Mouse (Mus musculus) thymus, adult 2 months (tissue): ENCODE measurements around the gene Rab33a. TPM values are rescaled to one million over a fixed set of nuclear protein-coding genes. Genes with fewer than 3 reads are reported as not detected.

Source experiments
- DNase-seq: peaks from one replicate; pipeline ENCODE4 v3.0.0; 2021
- H3K27ac ChIP-seq: fragments of 200-500 bp; 2 replicates; pipeline ENCODE4 v1.5.1; 2012; ENCODE audit warnings: low read length, control low read depth; ENCODE audit not compliant: control insufficient read depth, insufficient read depth
- H3K27me3 ChIP-seq: fragments of 200-500 bp; 2 replicates; pipeline ENCODE4 v1.6.1; 2012; ENCODE audit warnings: mild to moderate bottlenecking, low read length, moderate library complexity, mixed read lengths; ENCODE audit not compliant: control insufficient read depth, insufficient read depth
- H3K36me3 ChIP-seq: fragments of 200-500 bp; 2 replicates; pipeline ENCODE4 v1.6.1; 2012; ENCODE audit warnings: mild to moderate bottlenecking, low read length, moderate library complexity; ENCODE audit not compliant: control insufficient read depth, insufficient read depth
- H3K4me1 ChIP-seq: fragments of 200-500 bp; replicated peaks from 2 replicates; pipeline ENCODE4 v1.6.1; 2012; ENCODE audit warnings: low read length; ENCODE audit not compliant: control insufficient read depth, insufficient read depth
- H3K4me3 ChIP-seq: fragments of 200-500 bp; 2 replicates; pipeline ENCODE4 v1.5.1; 2012; ENCODE audit warnings: mild to moderate bottlenecking, low read length, control low read depth, moderate library complexity; ENCODE audit not compliant: control insufficient read depth, insufficient read depth
- CTCF ChIP-seq: fragments of 200-500 bp; IDR thresholded peaks from 2 replicates; pipeline ENCODE4 v1.5.1; 2012; ENCODE audit warnings: mild to moderate bottlenecking, control low read depth, low read length, moderate library complexity, borderline replicate concordance; ENCODE audit not compliant: control insufficient read depth, poor library complexity, insufficient read depth; ENCODE audit errors: extremely low read depth
- POLR2A ChIP-seq: fragments of 200-500 bp; IDR thresholded peaks from 2 replicates; pipeline ENCODE4 v1.6.1; 2012; ENCODE audit warnings: mild to moderate bottlenecking, low read length, control low read depth, moderate library complexity; ENCODE audit not compliant: control insufficient read depth, poor library complexity, insufficient read depth; ENCODE audit errors: extremely low read depth
- WGBS: fragments of 180-500 bp; shearing (Covaris S2); methylation state at CpG from one replicate; pipeline ENCODE4 v1.1.7; 2018; 5-methylcytosine and 5-hydroxymethylcytosine counted together
- polyA plus RNA-seq: library from polyadenylated mRNA; depleted of rRNA; stranded (reverse); fragments of >200 nt; gene quantifications from 2 replicates; pipeline ENCODE4 v1.2.3, GENCODE M21; 2012; rRNA removed

Gene Rab33a
- polyA plus RNA-seq = 2.0 and 2.5 TPM in 2 replicates

DNA sequence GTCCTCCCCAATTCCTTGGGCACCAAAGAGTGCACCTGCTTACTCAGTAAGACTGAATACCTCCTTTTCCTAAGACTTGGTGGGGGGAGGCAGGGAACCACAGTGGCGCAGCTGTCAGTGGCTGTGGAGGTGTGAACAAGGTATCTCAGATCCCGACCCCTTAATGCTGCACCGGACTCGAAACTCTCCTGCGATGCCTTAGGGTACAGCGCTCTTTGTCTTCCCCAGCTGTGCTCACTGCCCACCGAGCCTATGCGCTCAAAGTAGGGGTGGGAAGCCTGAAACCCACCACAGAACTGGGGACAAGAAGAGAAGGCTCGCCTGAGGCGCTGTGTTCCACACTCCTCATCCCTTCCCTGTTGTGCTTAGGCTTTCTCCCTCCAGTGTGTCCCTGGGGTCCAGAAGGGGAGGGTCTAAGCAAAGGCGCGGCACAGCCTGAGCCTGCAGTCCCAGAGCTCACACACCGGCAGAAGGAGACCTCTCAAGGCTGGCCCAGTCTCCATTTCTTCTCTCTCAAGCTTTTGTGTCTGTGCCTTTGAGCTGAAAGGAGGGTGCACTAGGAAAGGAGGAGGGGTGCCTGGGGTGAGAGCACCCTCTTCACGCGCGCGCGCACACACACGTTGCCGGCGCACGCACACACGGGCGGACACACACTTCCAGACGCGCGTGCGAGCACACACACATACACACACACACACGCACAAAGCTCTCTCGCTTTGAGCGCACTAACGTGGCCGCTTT, at the start of gene Rab33a:
Gene Rab33a, plus strand, starts transcription at position 478 of the 741 bp plus-strand sequence.
- Histone ChIP-seq H3K4me3 (peak within 1 kb of the TSS; percentile 74), H3K36me3 (no peaks in the 10 kb centered on the region), H3K27me3 (no peaks in the 10 kb centered on the region), H3K4me1 (peaks cover 13% of the 10 kb centered on the region; the same call in 1 of the 2 replicates), H3K27ac (no peak within 1 kb of the TSS)
- TF ChIP-seq POLR2A (no peak), CTCF (no peak)
- WGBS = 1% methylated on average over 33 of the region's 33 CpGs
- peak; percentile 26 for DNase-seq

DNA sequence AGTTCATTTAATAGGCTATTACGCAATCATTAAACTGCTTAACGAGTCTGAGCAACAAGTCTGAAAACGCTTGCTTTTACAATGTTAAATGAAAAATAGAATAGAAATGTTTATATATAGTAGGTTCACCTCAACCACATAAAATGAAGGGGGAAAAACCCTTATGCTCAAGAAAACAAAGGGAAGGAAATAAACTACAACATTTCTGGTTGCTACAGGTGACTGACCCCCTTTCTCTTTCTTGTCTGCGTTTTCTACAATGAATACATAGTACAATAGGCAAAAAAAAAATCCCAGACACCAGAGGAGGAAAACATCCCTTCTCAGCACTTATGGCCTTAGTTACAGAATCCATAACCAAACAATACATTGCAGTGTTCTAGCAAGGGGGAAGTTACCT, 38.0 kb upstream of the Rab33a start:
- no peak overlapping the region for H3K4me3 ChIP-seq
- peaks cover 20% of the 10 kb centered on the region for H3K36me3 ChIP-seq
- TF ChIP-seq POLR2A = no peak
- no peak for TF ChIP-seq CTCF
- H3K27me3 ChIP-seq = no peaks in the 10 kb centered on the region
- 85% methylated on average over 4 of the region's 4 CpGs for WGBS
- no peak for DNase-seq
- no peaks in the 10 kb centered on the region for H3K4me1 ChIP-seq
- no peak overlapping the region for H3K27ac ChIP-seq

DNA sequence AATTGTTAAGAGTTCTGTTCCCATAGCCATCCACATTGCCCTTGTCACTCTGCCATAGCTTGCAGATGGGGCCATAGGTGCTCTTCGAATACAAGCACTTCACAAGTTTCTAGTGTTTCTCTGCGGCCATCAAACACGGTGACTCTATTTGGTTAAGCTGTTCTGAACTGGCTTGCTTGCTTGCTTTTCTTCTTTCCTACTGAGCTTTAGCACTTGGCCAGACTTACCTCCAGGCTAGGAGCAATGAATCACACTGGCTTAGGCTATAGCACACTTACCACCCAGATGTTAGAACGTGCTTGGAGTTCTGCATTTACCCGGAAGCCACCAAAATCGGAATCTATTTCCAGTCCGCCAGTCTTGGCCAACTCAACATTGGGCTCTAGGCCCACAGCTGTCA, 37.4 kb upstream of the Rab33a start:
- Histone ChIP-seq H3K4me1 (no peaks in the 10 kb centered on the region), H3K36me3 (peaks cover 17% of the 10 kb centered on the region), H3K4me3 (no peak overlapping the region), H3K27me3 (no peaks in the 10 kb centered on the region), H3K27ac (no peak overlapping the region)
- DNase-seq = no peak
- no peak for TF ChIP-seq CTCF
- TF ChIP-seq POLR2A = no peak
- WGBS = 96% methylated on average over 7 of the region's 7 CpGs

DNA sequence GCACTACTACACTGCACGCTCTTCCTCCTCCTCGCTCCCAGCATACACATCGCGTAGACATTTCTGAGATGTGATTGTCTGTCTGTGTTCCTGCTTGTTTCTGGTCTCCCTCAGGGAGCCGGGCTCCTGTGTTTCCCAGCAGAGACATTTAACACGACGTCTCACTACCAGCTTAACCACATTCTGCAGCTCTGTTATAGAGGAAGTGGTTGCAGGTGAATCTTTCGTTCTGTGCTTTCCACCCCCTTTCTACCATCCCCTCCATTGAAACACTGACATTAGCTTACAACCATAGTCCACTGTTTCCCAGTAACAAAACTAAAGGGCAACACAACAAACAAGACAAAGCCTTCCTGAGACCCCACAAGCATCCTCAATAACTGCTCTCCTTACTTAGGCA, 25.3 kb upstream of the Rab33a start:
- Histone ChIP-seq H3K4me1 (peaks cover 3% of the 10 kb centered on the region), H3K36me3 (peaks cover 15% of the 10 kb centered on the region), H3K27ac (no peak overlapping the region), H3K27me3 (no peaks in the 10 kb centered on the region), H3K4me3 (no peak overlapping the region)
- TF ChIP-seq CTCF = no peak
- DNase-seq = no peak
- 43% methylated on average over 8 of the region's 8 CpGs for WGBS

DNA sequence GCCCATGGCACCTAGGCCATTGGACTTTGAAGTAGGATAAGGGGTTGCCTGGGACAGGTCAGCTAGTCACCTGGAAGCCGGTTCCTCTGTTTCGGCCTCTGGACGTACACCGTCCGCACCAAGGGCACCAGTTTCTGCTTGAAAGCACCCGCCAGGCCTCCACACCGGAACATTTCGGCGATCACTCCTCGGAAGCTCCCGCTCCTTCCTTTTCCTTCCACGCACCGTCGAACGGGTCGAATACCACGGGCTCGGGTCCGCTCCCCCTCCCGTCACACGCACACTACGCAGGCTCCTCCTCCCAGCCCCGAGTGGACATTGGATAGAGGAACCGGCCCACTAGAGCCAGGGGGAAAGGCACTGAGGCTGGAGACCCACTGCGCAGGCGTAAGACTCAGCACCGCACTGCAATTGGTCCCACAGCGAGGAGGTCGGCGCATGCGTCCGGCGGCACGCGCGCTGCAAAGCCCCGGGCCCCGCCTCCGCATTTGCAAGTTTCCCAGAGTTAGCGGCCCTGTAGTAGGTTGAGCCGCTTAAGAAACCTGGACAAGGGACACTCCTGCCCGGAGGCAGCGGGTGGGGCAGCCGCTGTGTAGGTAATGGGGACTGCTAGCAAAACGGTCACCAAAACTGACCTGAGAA, 5.8 kb upstream of the Rab33a start, which contains the start of gene Aifm1:
Gene Aifm1, minus strand, starts transcription at position 398 of the 642 bp plus-strand sequence.
- peak; percentile 85 for DNase-seq
- Histone ChIP-seq H3K4me3 (peak within 1 kb of the TSS; percentile 99), H3K36me3 (no peaks in the 10 kb centered on the region), H3K27me3 (no peaks in the 10 kb centered on the region), H3K4me1 (0 out of 2 replicates have a peak, but pooled peaks cover 2% of the 10 kb centered on the region), H3K27ac (no peak within 1 kb of the TSS)
- WGBS = 1% methylated on average over 44 of the region's 45 CpGs
- no peak for TF ChIP-seq POLR2A
- TF ChIP-seq CTCF = no peak

DNA sequence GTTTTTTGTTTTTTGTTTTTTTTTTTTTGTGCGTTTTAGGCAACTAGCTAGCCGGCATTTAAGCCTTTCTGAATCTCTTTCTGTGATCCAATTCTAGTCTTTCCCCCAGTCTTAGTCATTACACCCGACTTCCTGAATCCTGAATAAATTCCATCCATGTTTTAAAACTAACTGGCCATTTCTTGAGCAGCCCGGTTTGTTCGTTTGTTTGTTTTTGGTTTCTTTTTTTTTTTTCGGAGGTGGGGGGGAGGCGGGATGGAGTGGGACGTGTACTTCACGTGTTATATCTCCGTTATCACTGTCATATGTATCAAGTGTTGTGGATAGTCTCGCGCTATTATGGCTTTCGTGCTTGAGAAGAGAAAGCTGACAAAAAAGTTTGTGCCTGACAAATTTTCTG, 5.3 kb upstream of the Rab33a start:
- Histone ChIP-seq H3K36me3 (no peaks in the 10 kb centered on the region), H3K27ac (no peak overlapping the region), H3K27me3 (no peaks in the 10 kb centered on the region), H3K4me1 (0 out of 2 replicates have a peak, but pooled peaks cover 7% of the 10 kb centered on the region), H3K4me3 (peak overlapping the region; percentile 99)
- TF ChIP-seq CTCF (no peak), POLR2A (no peak)
- WGBS = 2% methylated on average over 13 of the region's 13 CpGs
- no peak for DNase-seq
